In genomic region chr14:24771663-24772062, GRCm38 (mm10) we compare ENCODE assay signal across 17 mouse cellular contexts.
DNase-seq lines count a peak whose midpoint lies in the region; ATAC-seq and TF ChIP-seq lines count a peak whose summit lies in the region.
"Had no signal": no experiment of that assay in that cellular context is flagged by ENCODE, and none has a peak within 500 bp of the region (broad histone marks: within the 10 kb centered on the region; RNA-seq: fewer than 3 reads in every experiment).

No protein-coding gene starts in this region.

- TF ChIP-seq CTCF in brain, embryonic 14.5 days (IDR thresholded peaks at IDR 0.05; ENCODE audit: borderline replicate concordance, extremely low read depth, insufficient read depth, insufficient read length) = no peak

- no peak overlapping the region for H3K4me3 ChIP-seq in hindbrain, embryonic 11.5 days (ENCODE audit: low read depth, low read length)
- H3K4me3 ChIP-seq in hindbrain, embryonic 16.5 days (ENCODE audit: low read length) = no peak overlapping the region
- no peak overlapping the region for H3K4me3 ChIP-seq in midbrain, embryonic 13.5 days (replicated peaks)
- no peak overlapping the region for H3K4me3 ChIP-seq in midbrain, embryonic 14.5 days (replicated peaks; ENCODE audit: low read depth, low read length)
- H3K4me3 ChIP-seq in limb, embryonic 10.5 days = no peak overlapping the region
- H3K4me3 ChIP-seq: heart, embryonic 13.5 days; limb, embryonic 15.5 days; midbrain, embryonic 15.5 days; neural tube, embryonic 15.5 days had no signal

- no peak for DNase-seq in hindbrain, embryonic 11.5 days (ENCODE audit: low spot score)
- no peak for DNase-seq in midbrain, embryonic 14.5 days
- DNase-seq in brain, embryonic 14.5 days (ENCODE audit: low read depth) = peak; percentile 49
- DNase-seq in limb, embryonic 10.5 days (ENCODE audit: low spot score) = no peak
- no peak for DNase-seq in cerebellum, adult 18-20 months
- DNase-seq: cerebellum, adult 2 months; gastrocnemius, postnatal 10 days; liver, postnatal 0 days; thymus, postnatal 25 days had no signal

- H3K4me2 ChIP-seq in hindbrain, embryonic 11.5 days (replicated peaks; ENCODE audit: low read depth, low read length) = no peak overlapping the region
- H3K4me2 ChIP-seq in hindbrain, embryonic 16.5 days (ENCODE audit: low read length) = no peak overlapping the region
- no peak overlapping the region for H3K4me2 ChIP-seq in midbrain, embryonic 13.5 days (replicated peaks)
- H3K4me2 ChIP-seq in midbrain, embryonic 14.5 days (ENCODE audit: low read length) = no peak overlapping the region
- H3K4me2 ChIP-seq: heart, embryonic 13.5 days; limb, embryonic 15.5 days; midbrain, embryonic 15.5 days; neural tube, embryonic 15.5 days had no signal

- no peaks in the 10 kb centered on the region for H3K27me3 ChIP-seq in hindbrain, embryonic 11.5 days (ENCODE audit: control insufficient read depth, insufficient read depth, low read length)
- no peaks in the 10 kb centered on the region for H3K27me3 ChIP-seq in hindbrain, embryonic 16.5 days (replicated peaks; ENCODE audit: control insufficient read depth, insufficient read depth, low read length)
- H3K27me3 ChIP-seq in midbrain, embryonic 13.5 days = no peaks in the 10 kb centered on the region
- no peaks in the 10 kb centered on the region for H3K27me3 ChIP-seq in midbrain, embryonic 14.5 days (ENCODE audit: control insufficient read depth, insufficient read depth, low read length)
- H3K27me3 ChIP-seq in limb, embryonic 10.5 days (ENCODE audit: low read depth, poor library complexity, severe bottlenecking) = no peaks in the 10 kb centered on the region; the same call in 1 of the 2 replicates
- H3K27me3 ChIP-seq: heart, embryonic 13.5 days; limb, embryonic 15.5 days; midbrain, embryonic 15.5 days; neural tube, embryonic 15.5 days had no signal

- TF ChIP-seq POLR2A in brain, embryonic 14.5 days (IDR thresholded peaks at IDR 0.05; ENCODE audit: borderline replicate concordance, extremely low read depth, insufficient read depth, insufficient read length, poor library complexity, severe bottlenecking) = no peak

- H3K9ac ChIP-seq in hindbrain, embryonic 11.5 days (ENCODE audit: low read depth, low read length) = no peak overlapping the region
- no peak overlapping the region for H3K9ac ChIP-seq in hindbrain, embryonic 16.5 days (ENCODE audit: low read depth, low read length)
- H3K9ac ChIP-seq in midbrain, embryonic 13.5 days (replicated peaks) = no peak overlapping the region
- no peak overlapping the region for H3K9ac ChIP-seq in midbrain, embryonic 14.5 days (replicated peaks; ENCODE audit: low read length)
- H3K9ac ChIP-seq: heart, embryonic 13.5 days; limb, embryonic 15.5 days; liver, postnatal 0 days; midbrain, embryonic 15.5 days; neural tube, embryonic 15.5 days had no signal

- H3K9me3 ChIP-seq in hindbrain, embryonic 11.5 days (ENCODE audit: control insufficient read depth, low read length) = no peaks in the 10 kb centered on the region
- H3K9me3 ChIP-seq in hindbrain, embryonic 16.5 days (ENCODE audit: control insufficient read depth, low read length) = no peaks in the 10 kb centered on the region
- no peaks in the 10 kb centered on the region for H3K9me3 ChIP-seq in midbrain, embryonic 13.5 days
- no peaks in the 10 kb centered on the region for H3K9me3 ChIP-seq in midbrain, embryonic 14.5 days (ENCODE audit: control insufficient read depth, low read length)
- H3K9me3 ChIP-seq in limb, embryonic 10.5 days (replicated peaks) = no peaks in the 10 kb centered on the region
- H3K9me3 ChIP-seq: heart, embryonic 13.5 days; limb, embryonic 15.5 days; midbrain, embryonic 15.5 days; neural tube, embryonic 15.5 days had no signal

- H3K27ac ChIP-seq in hindbrain, embryonic 11.5 days (ENCODE audit: low read depth, low read length) = 0 out of 2 replicates have a peak overlapping the region, but pooled peaks have one; percentile 82
- no peak overlapping the region for H3K27ac ChIP-seq in hindbrain, embryonic 16.5 days (ENCODE audit: low read depth, low read length)
- H3K27ac ChIP-seq in midbrain, embryonic 13.5 days = peak overlapping the region; percentile 26; the same call in 1 of the 2 replicates
- no peak overlapping the region for H3K27ac ChIP-seq in midbrain, embryonic 14.5 days (replicated peaks; ENCODE audit: low read depth, low read length)
- H3K27ac ChIP-seq in limb, embryonic 10.5 days = peak overlapping the region; percentile 75; the same call in 1 of the 2 replicates
- H3K27ac ChIP-seq: heart, embryonic 13.5 days; limb, embryonic 15.5 days; neural tube, embryonic 15.5 days had no signal

- no peaks in the 10 kb centered on the region for H3K36me3 ChIP-seq in hindbrain, embryonic 11.5 days (ENCODE audit: control insufficient read depth, insufficient read depth, low read length)
- H3K36me3 ChIP-seq in hindbrain, embryonic 16.5 days (ENCODE audit: control insufficient read depth, insufficient read depth, low read length) = no peaks in the 10 kb centered on the region
- no peaks in the 10 kb centered on the region for H3K36me3 ChIP-seq in midbrain, embryonic 13.5 days
- no peaks in the 10 kb centered on the region for H3K36me3 ChIP-seq in midbrain, embryonic 14.5 days (ENCODE audit: control insufficient read depth, insufficient read depth, low read length)
- H3K36me3 ChIP-seq in limb, embryonic 10.5 days = no peaks in the 10 kb centered on the region
- H3K36me3 ChIP-seq: heart, embryonic 13.5 days; limb, embryonic 15.5 days; midbrain, embryonic 15.5 days; neural tube, embryonic 15.5 days had no signal

- WGBS in hindbrain, embryonic 11.5 days = 83% methylated on average over 1 of the region's 1 CpGs
- 93% methylated on average over 1 of the region's 1 CpGs for WGBS in hindbrain, embryonic 16.5 days
- 94% methylated on average over 1 of the region's 1 CpGs for WGBS in midbrain, embryonic 13.5 days
- WGBS in midbrain, embryonic 14.5 days = 97% methylated on average over 1 of the region's 1 CpGs
- WGBS in limb, embryonic 10.5 days = 94% methylated on average over 1 of the region's 1 CpGs

- no peak for ATAC-seq in hindbrain, embryonic 11.5 days (ENCODE audit: low FRiP score)
- no peak for ATAC-seq in hindbrain, embryonic 16.5 days
- no peak for ATAC-seq in midbrain, embryonic 13.5 days
- ATAC-seq in midbrain, embryonic 14.5 days (ENCODE audit: low FRiP score, low TSS enrichment) = no peak
- ATAC-seq: activated CD4-positive, CD25-positive, alpha-beta regulatory T cell, adult 4 months; forebrain, embryonic 16.5 days; liver, postnatal 0 days; midbrain, embryonic 15.5 days had no signal

- H3K4me1 ChIP-seq in hindbrain, embryonic 11.5 days (replicated peaks; ENCODE audit: control insufficient read depth, insufficient read depth, low read length) = peaks cover 13% of the 10 kb centered on the region
- H3K4me1 ChIP-seq in hindbrain, embryonic 16.5 days (ENCODE audit: control insufficient read depth, insufficient read depth, low read depth, low read length) = peaks cover 5% of the 10 kb centered on the region; the same call in 1 of the 2 replicates
- H3K4me1 ChIP-seq in midbrain, embryonic 13.5 days (replicated peaks) = peaks cover 41% of the 10 kb centered on the region
- peaks cover 17% of the 10 kb centered on the region for H3K4me1 ChIP-seq in midbrain, embryonic 14.5 days (ENCODE audit: control insufficient read depth, insufficient read depth, low read length)
- H3K4me1 ChIP-seq in limb, embryonic 10.5 days = peaks cover 34% of the 10 kb centered on the region

Comparison
In these comparisons a context has a peak if more than half of its experiments do, and no peak if none do; other contexts are left out.
1. H3K27ac ChIP-seq: peak in hindbrain, embryonic 11.5 days (single experiment), midbrain, embryonic 13.5 days (single experiment) and limb, embryonic 10.5 days (single experiment); none in hindbrain, embryonic 16.5 days (single experiment) and midbrain, embryonic 14.5 days (single experiment).